Mouse (Mus musculus) stomach, embryonic 14.5 days (tissue): ENCODE results near the gene Prkaa2. TPM values are rescaled to one million over a fixed set of nuclear protein-coding genes. Genes with fewer than 3 reads are reported as not detected.

Experiments
- ATAC-seq: fragments of 200-750 bp; cut with Nextera tagmentation; 2 replicates; pipeline ENCODE4 v1.8.0; 2017; ENCODE audit warnings: low read depth, moderate TSS enrichment; ENCODE audit not compliant: insufficient number of reproducible peaks, insufficient read depth, low FRiP score
- H3K27ac ChIP-seq: fragments of 300-500 bp; sonication (generic); 2 replicates; pipeline ENCODE4 v1.5.1; 2014; ENCODE audit warnings: mild to moderate bottlenecking, low read length, moderate library complexity, mixed read lengths
- H3K27me3 ChIP-seq: fragments of 300-500 bp; sonication (generic); 2 replicates; pipeline ENCODE4 v1.6.1; 2014; ENCODE audit warnings: low read length, control low read depth, mixed read lengths; ENCODE audit not compliant: control insufficient read depth, insufficient read depth
- H3K36me3 ChIP-seq: fragments of 300-500 bp; sonication (generic); 2 replicates; pipeline ENCODE4 v1.6.1; 2014; ENCODE audit warnings: mild to moderate bottlenecking, control low read depth, low read length, moderate library complexity, mixed read lengths; ENCODE audit not compliant: control insufficient read depth, insufficient read depth
- H3K4me1 ChIP-seq: fragments of 300-500 bp; sonication (generic); 2 replicates; pipeline ENCODE4 v1.6.1; 2014; ENCODE audit warnings: low read length, control low read depth, mixed read lengths; ENCODE audit not compliant: control insufficient read depth, insufficient read depth
- H3K4me2 ChIP-seq: fragments of 300-500 bp; sonication (generic); replicated peaks from 2 replicates; pipeline ENCODE4 v1.6.1; 2014; ENCODE audit warnings: low read depth, low read length, control low read depth
- H3K4me3 ChIP-seq: fragments of 300-500 bp; sonication (generic); 2 replicates; pipeline ENCODE4 v1.5.1; 2014; ENCODE audit warnings: low read depth, low read length, control low read depth
- H3K9ac ChIP-seq: fragments of 300-500 bp; sonication (generic); replicated peaks from 2 replicates; pipeline ENCODE4 v1.6.1; 2014; ENCODE audit warnings: low read depth, mild to moderate bottlenecking, control low read depth, low read length, moderate library complexity, mixed read lengths
- H3K9me3 ChIP-seq: fragments of 300-500 bp; sonication (generic); 2 replicates; pipeline ENCODE4 v1.6.1; 2016; ENCODE audit warnings: low read depth, low read length, control low read depth; ENCODE audit not compliant: control insufficient read depth
- WGBS: fragments of 180-500 bp; shearing (Covaris S2); extraction: QIAGEN DNeasy Blood & Tissue Kit; methylation state at CpG from one replicate; pipeline ENCODE4 v1.1.7; 2014; 5-methylcytosine and 5-hydroxymethylcytosine counted together
- polyA plus RNA-seq: library from polyadenylated mRNA; unstranded; fragments of >200 nt; fragmentation: Nextera tagmentation; extraction: Ambion mirVana; gene quantifications from 2 replicates; pipeline ENCODE4 v1.2.1, GENCODE M21; 2014

Gene Prkaa2
- polyA plus RNA-seq, 1 experiment from 2014 or later = 1.8 TPM

- Histone ChIP-seq H3K9ac (no peak overlapping the region), H3K27ac (no peak overlapping the region), H3K4me1 (no peaks in the 10 kb centered on the region), H3K4me3 (no peak overlapping the region), H3K27me3 (no peaks in the 10 kb centered on the region), H3K36me3 (no peaks in the 10 kb centered on the region), H3K9me3 (no peaks in the 10 kb centered on the region), H3K4me2 (no peak overlapping the region)
- no peak for ATAC-seq
- WGBS = 64% methylated on average over 3 of the region's 3 CpGs
Measured at GRCm38 (mm10) chr4:105153227-105153626, 43.5 kb upstream of the Prkaa2 start.

- no peak for ATAC-seq
- no peaks in the 10 kb centered on the region for H3K9me3 ChIP-seq
- WGBS = 46% methylated on average over 14 of the region's 14 CpGs
- no peak overlapping the region for H3K27ac ChIP-seq
- H3K4me2 ChIP-seq = no peak overlapping the region
- no peaks in the 10 kb centered on the region for H3K27me3 ChIP-seq
- H3K4me1 ChIP-seq = no peaks in the 10 kb centered on the region
- H3K9ac ChIP-seq = no peak overlapping the region
- H3K4me3 ChIP-seq = no peak overlapping the region
- no peaks in the 10 kb centered on the region for H3K36me3 ChIP-seq
Measured at GRCm38 (mm10) chr4:105151911-105152690, 42.4 kb upstream of the Prkaa2 start.

DNA sequence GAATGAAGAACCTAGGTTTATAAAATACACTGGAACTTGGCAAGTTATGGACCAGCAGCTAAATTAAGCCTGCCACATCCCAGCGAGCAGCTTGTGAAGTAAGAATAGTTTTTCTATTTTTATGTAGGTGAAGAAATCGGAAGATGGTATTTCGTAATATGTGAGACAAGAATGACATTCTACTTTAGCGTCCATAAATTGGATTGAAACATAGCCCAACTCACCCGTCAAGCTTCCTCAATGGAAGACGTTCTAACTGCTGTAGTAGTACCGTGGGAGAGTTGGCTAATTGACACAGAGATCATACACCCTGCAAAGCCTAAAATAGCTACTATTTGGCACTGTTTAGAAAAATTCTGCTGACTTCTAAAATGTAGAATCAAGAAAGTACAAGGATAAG lies 39.8 kb upstream of the Prkaa2 start:
- no peak overlapping the region for H3K9ac ChIP-seq
- no peaks in the 10 kb centered on the region for H3K36me3 ChIP-seq
- WGBS = 79% methylated on average over 7 of the region's 7 CpGs
- H3K27ac ChIP-seq = no peak overlapping the region
- H3K27me3 ChIP-seq = no peaks in the 10 kb centered on the region
- no peak overlapping the region for H3K4me3 ChIP-seq
- no peaks in the 10 kb centered on the region for H3K4me1 ChIP-seq
- ATAC-seq = no peak
- H3K4me2 ChIP-seq = no peak overlapping the region
- no peaks in the 10 kb centered on the region for H3K9me3 ChIP-seq

- Histone ChIP-seq H3K4me2 (no peak overlapping the region), H3K4me1 (no peaks in the 10 kb centered on the region), H3K27ac (no peak overlapping the region), H3K4me3 (no peak overlapping the region), H3K9ac (no peak overlapping the region), H3K9me3 (no peaks in the 10 kb centered on the region), H3K27me3 (no peaks in the 10 kb centered on the region), H3K36me3 (no peaks in the 10 kb centered on the region)
- no peak for ATAC-seq
- WGBS = 81% methylated on average over 4 of the region's 4 CpGs
Measured at GRCm38 (mm10) chr4:105133350-105134050, 23.8 kb upstream of the Prkaa2 start.

DNA sequence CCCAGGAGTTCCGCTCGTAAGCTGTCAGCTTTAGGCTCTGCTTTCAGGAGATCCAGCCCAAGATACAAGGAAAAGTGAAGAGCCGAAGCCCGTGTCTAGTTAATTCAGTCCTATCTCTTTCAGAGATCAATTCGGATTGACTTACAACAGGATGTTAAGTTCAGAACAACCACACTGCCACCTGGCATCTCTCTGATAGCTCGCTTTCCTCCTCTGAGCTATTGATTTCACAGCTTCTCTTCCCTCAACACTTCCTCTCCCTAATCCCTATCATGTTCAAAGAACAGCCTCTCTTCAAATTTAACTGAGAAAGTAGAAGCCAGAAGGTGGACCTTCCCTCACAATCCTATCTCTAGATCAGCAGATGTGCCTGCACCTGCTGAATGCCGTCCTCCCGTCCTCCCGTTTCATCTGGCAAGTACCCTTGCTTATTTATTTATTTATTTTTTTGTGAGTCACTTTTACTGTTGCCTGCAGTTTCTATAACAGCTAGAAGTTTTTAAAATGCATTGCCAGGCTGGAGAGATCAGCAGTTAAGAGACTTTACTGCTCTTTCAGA lies 22.1 kb upstream of the Prkaa2 start:
- no peak overlapping the region for H3K4me2 ChIP-seq
- WGBS = 78% methylated on average over 9 of the region's 9 CpGs
- ATAC-seq = no peak
- H3K4me1 ChIP-seq = no peaks in the 10 kb centered on the region
- no peak overlapping the region for H3K4me3 ChIP-seq
- H3K9me3 ChIP-seq = no peaks in the 10 kb centered on the region
- H3K9ac ChIP-seq = no peak overlapping the region
- no peaks in the 10 kb centered on the region for H3K36me3 ChIP-seq
- no peak overlapping the region for H3K27ac ChIP-seq
- H3K27me3 ChIP-seq = no peaks in the 10 kb centered on the region

- Histone ChIP-seq H3K36me3 (no peaks in the 10 kb centered on the region), H3K4me1 (no peaks in the 10 kb centered on the region), H3K9me3 (no peaks in the 10 kb centered on the region), H3K27ac (no peak overlapping the region), H3K4me3 (no peak overlapping the region), H3K27me3 (no peaks in the 10 kb centered on the region), H3K4me2 (no peak overlapping the region), H3K9ac (no peak overlapping the region)
- no peak for ATAC-seq
- 41% methylated on average over 7 of the region's 7 CpGs for WGBS
Measured at GRCm38 (mm10) chr4:105129212-105129611, 19.5 kb upstream of the Prkaa2 start.

- 51% methylated on average over 8 of the region's 8 CpGs for WGBS
- ATAC-seq = no peak
- Histone ChIP-seq H3K36me3 (no peaks in the 10 kb centered on the region), H3K27me3 (no peaks in the 10 kb centered on the region), H3K9ac (no peak overlapping the region), H3K4me3 (no peak overlapping the region), H3K4me1 (no peaks in the 10 kb centered on the region), H3K27ac (no peak overlapping the region), H3K9me3 (no peaks in the 10 kb centered on the region), H3K4me2 (no peak overlapping the region)
Measured at GRCm38 (mm10) chr4:105122429-105122828, 12.7 kb upstream of the Prkaa2 start.

- H3K27ac ChIP-seq = no peak overlapping the region
- H3K9me3 ChIP-seq = no peaks in the 10 kb centered on the region
- no peak overlapping the region for H3K4me3 ChIP-seq
- H3K27me3 ChIP-seq = no peaks in the 10 kb centered on the region
- no peaks in the 10 kb centered on the region for H3K4me1 ChIP-seq
- 84% methylated on average over 6 of the region's 6 CpGs for WGBS
- no peak for ATAC-seq
- no peak overlapping the region for H3K9ac ChIP-seq
- no peak overlapping the region for H3K4me2 ChIP-seq
- H3K36me3 ChIP-seq = no peaks in the 10 kb centered on the region
Measured at GRCm38 (mm10) chr4:105121081-105121480, 11.4 kb upstream of the Prkaa2 start.
